Mouse (Mus musculus) liver, embryonic 14.5 days (tissue): ENCODE data around the gene Trp53. TPM values are rescaled to one million over a fixed set of nuclear protein-coding genes. Genes with fewer than 3 reads are reported as not detected.
"Not testable (repeated sequence)": the region's sequence is repeated elsewhere in the genome, so short reads cannot be mapped to it uniquely, and the experiment has no call there.

ENCODE experiments used
- ATAC-seq: fragments of 200-750 bp; cut with Nextera tagmentation; 2 replicates; pipeline ENCODE4 v1.8.0; 2017; ENCODE audit warnings: moderate number of reproducible peaks, mild to moderate bottlenecking, moderate library complexity; ENCODE audit not compliant: insufficient read depth
- DNase-seq, 3 experiments: peaks; one replicate each; pipeline ENCODE4 v3.0.0-alpha.2; 2012 to 2013; ENCODE audit warnings: low read depth in 3 of 3, low spot score in 3 of 3
- H3K27ac ChIP-seq: fragments of 300-500 bp; sonication (generic); 2 replicates; pipeline ENCODE4 v1.5.1; 2014; ENCODE audit warnings: moderate library complexity, mild to moderate bottlenecking, control low read depth, inconsistent platforms
- H3K27me3 ChIP-seq: fragments of 300-500 bp; sonication (generic); 2 replicates; pipeline ENCODE4 v1.6.1; 2014; ENCODE audit warnings: mild to moderate bottlenecking, low read length, moderate library complexity; ENCODE audit not compliant: control insufficient read depth, insufficient read depth
- H3K36me3 ChIP-seq: fragments of 300-500 bp; sonication (generic); replicated peaks from 2 replicates; pipeline ENCODE4 v1.6.1; 2014; ENCODE audit warnings: low read depth; ENCODE audit not compliant: control insufficient read depth, insufficient read depth
- H3K4me1 ChIP-seq, 2 experiments: fragments of 200-500 bp in 1 of 2; fragments of 300-500 bp in 1 of 2; sonication (generic) in 1 of 2; replicated peaks; 2 replicates each; pipeline ENCODE4 v1.6.1; 2012 to 2014; ENCODE audit warnings: antibody characterized with exemption in 1 of 2, inconsistent platforms in 1 of 2, low read length in 1 of 2; ENCODE audit not compliant: control insufficient read depth in 2 of 2, insufficient read depth in 2 of 2
- H3K4me2 ChIP-seq: fragments of 300-500 bp; sonication (generic); 2 replicates; pipeline ENCODE4 v1.6.1; 2014; ENCODE audit warnings: low read depth, mild to moderate bottlenecking, control low read depth, moderate library complexity
- H3K4me3 ChIP-seq, 2 experiments: fragments of 200-500 bp in 1 of 2; fragments of 300-500 bp in 1 of 2; sonication (generic) in 1 of 2; 2 replicates each; pipeline ENCODE4 v1.5.1; 2012 to 2014; ENCODE audit warnings: low read depth in 2 of 2, low read length in 2 of 2, mild to moderate bottlenecking in 2 of 2, control low read depth in 1 of 2, inconsistent platforms in 1 of 2, moderate library complexity in 1 of 2; ENCODE audit not compliant: insufficient read depth in 1 of 2
- H3K9ac ChIP-seq: fragments of 300-500 bp; sonication (generic); replicated peaks from 2 replicates; pipeline ENCODE4 v1.6.1; 2014; ENCODE audit warnings: mild to moderate bottlenecking, control low read depth, moderate library complexity
- H3K9me3 ChIP-seq: fragments of 300-500 bp; sonication (generic); 2 replicates; pipeline ENCODE4 v1.6.1; 2016; ENCODE audit warnings: low read length, mixed read lengths; ENCODE audit not compliant: control insufficient read depth
- CTCF ChIP-seq: IDR thresholded peaks from 2 replicates; pipeline ENCODE4 v1.5.1; 2016; ENCODE audit warnings: antibody characterized with exemption, low read depth, control low read depth
- EP300 ChIP-seq: IDR thresholded peaks from 2 replicates; pipeline ENCODE4 v1.6.1; 2016; ENCODE audit warnings: antibody characterized with exemption, low read depth
- WGBS: fragments of 180-500 bp; shearing (Covaris S2); extraction: QIAGEN DNeasy Blood & Tissue Kit; methylation state at CpG from one replicate; pipeline ENCODE4 v1.1.7; 2014; ENCODE audit not compliant: insufficient replicate concordance; 5-methylcytosine and 5-hydroxymethylcytosine counted together
- polyA plus RNA-seq, 2 experiments: library from polyadenylated mRNA; depleted of rRNA in 1 of 2; stranded (reverse) in 1 of 2; unstranded in 1 of 2; fragments of >200 nt; fragmentation: Nextera tagmentation in 1 of 2; extraction: Ambion mirVana in 1 of 2; gene quantifications; 2 replicates each; pipeline versions ENCODE4 v1.2.1 to v1.2.3; 2012 to 2014

The Trp53 gene
- 68.7 and 76.7 TPM in 2 replicates for polyA plus RNA-seq (2012; rRNA removed)
- polyA plus RNA-seq (2014; fragmentation: Nextera tagmentation; extraction: Ambion mirVana): 61.2 and 66.4 TPM in 2 replicates

GRCm38 (mm10) chr11:69580091-69580514 lies at the start of gene Trp53, which contains the start of gene Wrap53:
Trp53 (plus strand) TSS chr11:69580359.
Wrap53 (minus strand) TSS chr11:69580255.
- peak; percentile 28; the same call in 1 of the 2 replicates for TF ChIP-seq CTCF
- no peak for TF ChIP-seq EP300
- 0% methylated on average over 13 of the region's 13 CpGs for WGBS
- H3K27ac ChIP-seq: peak within 1 kb of the TSS; percentile 97
- H3K36me3 ChIP-seq: peaks cover 8% of the 10 kb centered on the region
- peak within 1 kb of the TSS; percentile 89 for H3K4me2 ChIP-seq
- no peaks in the 10 kb centered on the region for H3K9me3 ChIP-seq
- peaks cover 43 to 57% of the 10 kb centered on the region in 2 experiments for H3K4me1 ChIP-seq
- H3K9ac ChIP-seq: peak within 1 kb of the TSS; percentile 94
- H3K27me3 ChIP-seq: no peaks in the 10 kb centered on the region
- DNase-seq: peak; percentile 88 to 94 (median 89)
- ATAC-seq: peak; percentile 53
- peak within 1 kb of the TSS; percentile 89 to 100 for H3K4me3 ChIP-seq

- not testable (repeated sequence) for ATAC-seq, H3K9me3 ChIP-seq, H3K4me1 ChIP-seq, H3K9ac ChIP-seq, H3K4me3 ChIP-seq, H3K27ac ChIP-seq, DNase-seq, H3K4me2 ChIP-seq, H3K36me3 ChIP-seq
- peak; percentile 57 for TF ChIP-seq CTCF
- 70% methylated on average over 6 of the region's 6 CpGs for WGBS
- H3K27me3 ChIP-seq: peaks cover 16% of the 10 kb centered on the region
These were observed 49.4 kb upstream of the Trp53 start for GRCm38 (mm10) chr11:69530755-69531154.

- no peak overlapping the region for H3K4me2 ChIP-seq
- no peak overlapping the region for H3K9ac ChIP-seq
- H3K27ac ChIP-seq: no peak overlapping the region
- 64% methylated on average over 7 of the region's 7 CpGs for WGBS
- peaks cover 8% of the 10 kb centered on the region for H3K27me3 ChIP-seq
- H3K9me3 ChIP-seq: no peaks in the 10 kb centered on the region
- DNase-seq (no peak), ATAC-seq (no peak)
- no peaks in the 10 kb centered on the region for H3K4me1 ChIP-seq
- no peak overlapping the region for H3K4me3 ChIP-seq
- H3K36me3 ChIP-seq: no peaks in the 10 kb centered on the region
- no peak for TF ChIP-seq EP300
- peak; percentile 39; the same call in 1 of the 2 replicates for TF ChIP-seq CTCF
These were observed 47.5 kb upstream of the Trp53 start for GRCm38 (mm10) chr11:69532480-69533150.

GRCm38 (mm10) chr11:69534990-69535389 lies 45.2 kb upstream of the Trp53 start:
- Histone ChIP-seq H3K9ac (no peak overlapping the region), H3K4me1 (peaks cover 0 to 3% of the 10 kb centered on the region in 2 experiments; a peak in 1 of 4 replicates), H3K36me3 (no peaks in the 10 kb centered on the region), H3K4me2 (no peak overlapping the region), H3K27ac (no peak overlapping the region), H3K9me3 (no peaks in the 10 kb centered on the region), H3K4me3 (no peak overlapping the region), H3K27me3 (no peaks in the 10 kb centered on the region)
- WGBS: 28% methylated on average over 1 of the region's 1 CpGs
- DNase-seq (no peak), ATAC-seq (no peak)
- TF ChIP-seq CTCF: peak; percentile 32; the same call in 1 of the 2 replicates
- no peak for TF ChIP-seq EP300

- Histone ChIP-seq H3K4me1 (peaks cover 0 to 3% of the 10 kb centered on the region in 2 experiments; a peak in 1 of 4 replicates), H3K9ac (no peak overlapping the region), H3K4me2 (no peak overlapping the region), H3K27me3 (no peaks in the 10 kb centered on the region), H3K4me3 (no peak overlapping the region), H3K27ac (no peak overlapping the region), H3K9me3 (no peaks in the 10 kb centered on the region), H3K36me3 (no peaks in the 10 kb centered on the region)
- ATAC-seq (no peak), DNase-seq (no peak)
- 76% methylated on average over 2 of the region's 2 CpGs for WGBS
- TF ChIP-seq EP300: no peak
- TF ChIP-seq CTCF: no peak
These were observed 39.5 kb upstream of the Trp53 start for GRCm38 (mm10) chr11:69540700-69541099.

GRCm38 (mm10) chr11:69541741-69542140 lies 38.4 kb upstream of the Trp53 start:
- not testable (repeated sequence) for H3K36me3 ChIP-seq, H3K4me3 ChIP-seq, H3K4me1 ChIP-seq, H3K4me2 ChIP-seq, H3K27ac ChIP-seq, H3K9ac ChIP-seq, H3K9me3 ChIP-seq, DNase-seq, ATAC-seq, H3K27me3 ChIP-seq
- 58% methylated on average over 1 of the region's 3 CpGs for WGBS
